Comparison of ENCODE assay signal across 19 mouse cellular contexts in genomic region chr4:29282169-29282568, GRCm38 (mm10).
DNase-seq lines count a peak whose midpoint lies in the region; ATAC-seq and TF ChIP-seq lines count a peak whose summit lies in the region.
"Had no signal": no experiment of that assay in that cellular context is flagged by ENCODE, and none has a peak within 500 bp of the region (broad histone marks: within the 10 kb centered on the region; RNA-seq: fewer than 3 reads in every experiment).

No protein-coding gene starts in this region.

- DNase-seq in heart, postnatal 14 days = no peak
- DNase-seq in midbrain, postnatal 0 days (ENCODE audit: low spot score) = no peak
- peak; percentile 12 for DNase-seq in embryo, embryonic 9.5 days (ENCODE audit: extremely low spot score)
- peak; percentile 17 for DNase-seq in retina, postnatal 1 day
- no peak for DNase-seq in adrenal gland, postnatal 36 days
- DNase-seq: adrenal gland, adult 2 months; cerebellum, adult 11-12 months; cerebellum, postnatal 25 days; heart, adult 18-20 months; heart, postnatal 4 days; right cerebral cortex, postnatal 25 days; thymus, postnatal 14 days had no signal

- ATAC-seq in heart, embryonic 13.5 days (ENCODE audit: extremely low read depth, insufficient number of reproducible peaks, low FRiP score, low TSS enrichment) = no peak
- ATAC-seq in midbrain, embryonic 12.5 days (ENCODE audit: low FRiP score, low read depth) = peak; percentile 47; the same call in 1 of the 2 replicates
- ATAC-seq in midbrain, postnatal 0 days (ENCODE audit: low FRiP score) = no peak
- ATAC-seq: intestine, postnatal 0 days; lung, postnatal 0 days had no signal

- H3K9me3 ChIP-seq in heart, embryonic 13.5 days = no peaks in the 10 kb centered on the region
- H3K9me3 ChIP-seq in midbrain, embryonic 12.5 days = no peaks in the 10 kb centered on the region
- no peaks in the 10 kb centered on the region for H3K9me3 ChIP-seq in midbrain, postnatal 0 days (ENCODE audit: low read length)
- H3K9me3 ChIP-seq: embryonic facial prominence, embryonic 13.5 days; liver, embryonic 15.5 days had no signal

- no peak for TF ChIP-seq CTCF in midbrain, postnatal 0 days (IDR thresholded peaks at IDR 0.05)

- H3K4me2 ChIP-seq in heart, embryonic 13.5 days = peak overlapping the region; percentile 30; the same call in 1 of the 2 replicates
- H3K4me2 ChIP-seq in midbrain, embryonic 12.5 days (replicated peaks) = no peak overlapping the region
- no peak overlapping the region for H3K4me2 ChIP-seq in midbrain, postnatal 0 days (ENCODE audit: low read depth, low read length, poor library complexity, severe bottlenecking)
- H3K4me2 ChIP-seq: embryonic facial prominence, embryonic 13.5 days; liver, embryonic 15.5 days had no signal

- H3K9ac ChIP-seq in heart, embryonic 13.5 days = no peak overlapping the region
- no peak overlapping the region for H3K9ac ChIP-seq in midbrain, embryonic 12.5 days (replicated peaks)
- H3K9ac ChIP-seq in midbrain, postnatal 0 days (replicated peaks; ENCODE audit: low read length, poor library complexity, severe bottlenecking) = no peak overlapping the region
- H3K9ac ChIP-seq: embryonic facial prominence, embryonic 13.5 days; liver, embryonic 15.5 days had no signal

- H3K27me3 ChIP-seq in heart, embryonic 13.5 days (replicated peaks) = no peaks in the 10 kb centered on the region
- no peaks in the 10 kb centered on the region for H3K27me3 ChIP-seq in midbrain, embryonic 12.5 days
- no peaks in the 10 kb centered on the region for H3K27me3 ChIP-seq in midbrain, postnatal 0 days (ENCODE audit: insufficient read depth, low read length)
- H3K27me3 ChIP-seq: embryonic facial prominence, embryonic 13.5 days; liver, embryonic 15.5 days had no signal

- 50% methylated on average over 5 of the region's 5 CpGs for WGBS in heart, embryonic 13.5 days
- 34% methylated on average over 5 of the region's 5 CpGs for WGBS in midbrain, embryonic 12.5 days
- WGBS in midbrain, postnatal 0 days = 54% methylated on average over 5 of the region's 5 CpGs

- intact Hi-C loops in heart, postnatal 14 days (cut with DNase I) = no loop called here

- H3K4me1 ChIP-seq in heart, embryonic 13.5 days = peaks cover 3% of the 10 kb centered on the region; the same call in 1 of the 2 replicates
- H3K4me1 ChIP-seq in midbrain, embryonic 12.5 days = peaks cover 8% of the 10 kb centered on the region; the same call in 1 of the 2 replicates
- H3K4me1 ChIP-seq in midbrain, postnatal 0 days (ENCODE audit: insufficient read depth, low read length) = no peaks in the 10 kb centered on the region
- H3K4me1 ChIP-seq: liver, embryonic 15.5 days had no signal

- H3K27ac ChIP-seq in heart, embryonic 13.5 days (replicated peaks) = no peak overlapping the region
- no peak overlapping the region for H3K27ac ChIP-seq in midbrain, embryonic 12.5 days (replicated peaks)
- no peak overlapping the region for H3K27ac ChIP-seq in midbrain, postnatal 0 days (ENCODE audit: low read depth, low read length)
- H3K27ac ChIP-seq: embryonic facial prominence, embryonic 13.5 days; liver, embryonic 15.5 days had no signal

- H3K36me3 ChIP-seq in heart, embryonic 13.5 days = no peaks in the 10 kb centered on the region
- H3K36me3 ChIP-seq in midbrain, embryonic 12.5 days = no peaks in the 10 kb centered on the region
- no peaks in the 10 kb centered on the region for H3K36me3 ChIP-seq in midbrain, postnatal 0 days (ENCODE audit: insufficient read depth, low read length)
- H3K36me3 ChIP-seq: embryonic facial prominence, embryonic 13.5 days; liver, embryonic 15.5 days had no signal

- H3K4me3 ChIP-seq in heart, embryonic 13.5 days = no peak overlapping the region
- H3K4me3 ChIP-seq in midbrain, embryonic 12.5 days = no peak overlapping the region
- H3K4me3 ChIP-seq in midbrain, postnatal 0 days (ENCODE audit: low read depth, low read length) = no peak overlapping the region
- H3K4me3 ChIP-seq: embryonic facial prominence, embryonic 13.5 days; liver, embryonic 15.5 days; myocyte had no signal

Comparison
In these comparisons a context has a peak if more than half of its experiments do, and no peak if none do; other contexts are left out.
1. DNase-seq: peak in embryo, embryonic 9.5 days (single experiment) and retina, postnatal 1 day (single experiment); none in heart, postnatal 14 days (0 of 2), midbrain, postnatal 0 days (single experiment) and adrenal gland, postnatal 36 days (0 of 2).